Comparison of ENCODE assay signal across 11 mouse cellular contexts in the genomic region with DNA sequence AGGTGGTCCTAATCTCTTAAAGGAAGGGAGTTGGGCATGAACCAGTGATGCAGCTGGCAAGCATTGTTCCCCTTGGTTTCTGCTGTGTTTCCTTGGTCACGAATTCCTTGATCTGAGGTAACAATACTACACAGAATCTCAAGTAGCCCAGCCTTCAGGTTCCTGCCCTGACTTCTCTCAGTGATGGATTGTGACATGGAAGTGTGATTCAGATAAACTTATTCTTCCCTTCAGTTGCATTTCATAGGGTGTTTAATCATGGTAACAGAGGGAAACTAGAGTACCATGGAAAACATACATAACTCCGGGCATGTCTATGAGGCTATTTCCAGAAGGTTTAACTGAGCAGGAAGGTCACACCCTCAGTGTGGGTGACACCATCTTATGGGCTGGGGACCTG. TPM values are rescaled to one million over a fixed set of nuclear protein-coding genes. Genes with fewer than 3 reads are reported as not detected.
DNase-seq lines count a peak whose midpoint lies in the region; ATAC-seq and TF ChIP-seq lines count a peak whose summit lies in the region.
"Had no signal": no experiment of that assay in that cellular context is flagged by ENCODE, and none has a peak within 500 bp of the region (broad histone marks: within the 10 kb centered on the region; RNA-seq: fewer than 3 reads in every experiment).

Gene Rbm47 (minus strand): TSS at position 101 of the 400 bp plus-strand sequence.

- no peaks in the 10 kb centered on the region for H3K27me3 ChIP-seq in liver, adult 2 months (ENCODE audit: control insufficient read depth, insufficient read depth, low read length)
- H3K27me3 ChIP-seq in ES-Bruce4 (ENCODE audit: control insufficient read depth, insufficient read depth, low read length, poor library complexity, severe bottlenecking) (no peaks in the 10 kb centered on the region), Patski (no peaks in the 10 kb centered on the region)
- H3K27me3 ChIP-seq in intestine, postnatal 0 days (replicated peaks; ENCODE audit: control insufficient read depth, insufficient read depth, low read length) = no peaks in the 10 kb centered on the region
- H3K27me3 ChIP-seq: heart, embryonic 13.5 days had no signal

- POLR2A ChIA-PET in Patski (lab: Charles Lee) = no interaction called here

- no peak within 1 kb of the TSS for H3K4me3 ChIP-seq in liver, adult 2 months (ENCODE audit: insufficient read depth, low read depth, low read length)
- no peak within 1 kb of the TSS for H3K4me3 ChIP-seq in ES-Bruce4 (ENCODE audit: low read depth, low read length)
- no peak within 1 kb of the TSS for H3K4me3 ChIP-seq in intestine, postnatal 0 days (ENCODE audit: low read depth, low read length)
- H3K4me3 ChIP-seq: heart, embryonic 13.5 days; myocyte had no signal

- in situ Hi-C loops in Patski (cut with MboI; ENCODE audit: low pct_unique_long_range_greater_than_20kb) = no loop called here

- no peak for DNase-seq in liver, adult 2 months (ENCODE audit: extremely low read depth, low read depth, low spot score)
- no peak for DNase-seq in liver
- DNase-seq in Patski (ENCODE audit: low read depth, low spot score) = no peak
- no peak for DNase-seq in embryo, embryonic 9.5 days (ENCODE audit: extremely low spot score)
- no peak for DNase-seq in ovary, postnatal 10 days (ENCODE audit: low spot score)
- DNase-seq: kidney, postnatal 10 days had no signal

- H3K9ac ChIP-seq in liver, adult 2 months (ENCODE audit: low read depth, low read length) = no peak within 1 kb of the TSS
- H3K9ac ChIP-seq in ES-Bruce4 (ENCODE audit: low read depth, poor library complexity, severe bottlenecking) = no peak within 1 kb of the TSS
- no peak within 1 kb of the TSS for H3K9ac ChIP-seq in intestine, postnatal 0 days (ENCODE audit: low read depth, low read length)
- H3K9ac ChIP-seq: heart, embryonic 13.5 days had no signal

- H3K9me3 ChIP-seq in ES-Bruce4 (replicated peaks; ENCODE audit: control insufficient read depth, insufficient read depth, low read length, poor library complexity, severe bottlenecking) = peaks cover 4% of the 10 kb centered on the region
- no peaks in the 10 kb centered on the region for H3K9me3 ChIP-seq in intestine, postnatal 0 days (ENCODE audit: control insufficient read depth)
- H3K9me3 ChIP-seq: heart, embryonic 13.5 days had no signal

- H3K79me2 ChIP-seq in liver, adult 2 months (ENCODE audit: control insufficient read depth, insufficient read depth, low read length) = no peaks in the 10 kb centered on the region

- WGBS in liver, adult 2 months = 89% methylated on average over 2 of the region's 2 CpGs
- 91% methylated on average over 2 of the region's 2 CpGs for WGBS in intestine, postnatal 0 days

- no peak for ATAC-seq in Patski
- no peak for ATAC-seq in intestine, postnatal 0 days

- H3K4me1 ChIP-seq in liver, adult 2 months (ENCODE audit: control insufficient read depth, insufficient read depth, low read length) = peaks cover 4% of the 10 kb centered on the region
- H3K4me1 ChIP-seq in ES-Bruce4 (ENCODE audit: control insufficient read depth, insufficient read depth, low read length) = no peaks in the 10 kb centered on the region
- no peaks in the 10 kb centered on the region for H3K4me1 ChIP-seq in intestine, postnatal 0 days (replicated peaks; ENCODE audit: control insufficient read depth, insufficient read depth, low read length)

- H3K27ac ChIP-seq in liver, adult 2 months (replicated peaks; ENCODE audit: insufficient read depth, low read depth, low read length) = no peak within 1 kb of the TSS
- H3K27ac ChIP-seq in ES-Bruce4 (ENCODE audit: insufficient read depth, low read length) = no peak within 1 kb of the TSS
- H3K27ac ChIP-seq in intestine, postnatal 0 days (ENCODE audit: low read depth, low read length) = no peak within 1 kb of the TSS
- H3K27ac ChIP-seq: heart, embryonic 13.5 days had no signal

- no peak for TF ChIP-seq CTCF in liver, adult 2 months (IDR thresholded peaks at IDR 0.05; ENCODE audit: low read depth, low read length)
- no peak for TF ChIP-seq CTCF in ES-Bruce4 (IDR thresholded peaks at IDR 0.05; ENCODE audit: low read depth, low read length)
- TF ChIP-seq CTCF in Patski (IDR thresholded peaks at IDR 0.05) = no peak
- no peak for TF ChIP-seq CTCF in intestine, postnatal 0 days (IDR thresholded peaks at IDR 0.05; ENCODE audit: low read depth)

- H3K36me3 ChIP-seq in liver, adult 2 months (ENCODE audit: control insufficient read depth, insufficient read depth, low read length) = no peaks in the 10 kb centered on the region
- H3K36me3 ChIP-seq in ES-Bruce4 (ENCODE audit: control insufficient read depth, insufficient read depth, low read length, poor library complexity, severe bottlenecking) = no peaks in the 10 kb centered on the region
- H3K36me3 ChIP-seq in intestine, postnatal 0 days (ENCODE audit: control insufficient read depth, insufficient read depth) = no peaks in the 10 kb centered on the region
- H3K36me3 ChIP-seq: heart, embryonic 13.5 days had no signal

- no peak for TF ChIP-seq EP300 in ES-Bruce4 (IDR thresholded peaks at IDR 0.05; ENCODE audit: insufficient read depth, low read depth, low read length)

- H3K4me2 ChIP-seq in intestine, postnatal 0 days (replicated peaks; ENCODE audit: low read depth) = no peak within 1 kb of the TSS

- CTCF ChIA-PET in Patski (lab: Charles Lee) = no interaction called here

- TF ChIP-seq POLR2A in liver, adult 2 months (IDR thresholded peaks at IDR 0.05; ENCODE audit: extremely low read depth, insufficient read depth, low read length) = no peak
- no peak for TF ChIP-seq POLR2A in ES-Bruce4 (IDR thresholded peaks at IDR 0.05; ENCODE audit: insufficient read depth, low read length)

RNA-seq across cellular contexts. Expression of gene Rbm47, which starts in this region (rescaled TPM):
- total RNA-seq in liver, adult 2 months (2014; rRNA removed) = 63.5 and 81.8 TPM in 2 replicates
- 47.4 and 58.7 TPM in 2 replicates for polyA plus RNA-seq in liver, adult 2 months (2012; rRNA removed)
- polyA plus RNA-seq in ES-Bruce4 (2011; ENCODE audit: insufficient read depth, insufficient read length, low read depth, missing spikeins) (82.8 and 88.1 TPM in 2 replicates), Patski (2021) (33.4 TPM)
- polyA plus RNA-seq in intestine, postnatal 0 days (2015; fragmentation: Nextera tagmentation; extraction: Ambion mirVana) = 146 and 175 TPM in 2 replicates
- total RNA-seq: MEL had no signal
